Mouse (Mus musculus): ENCODE data around the gene Gins1. TPM values are rescaled to one million over a fixed set of nuclear protein-coding genes. Genes with fewer than 3 reads are reported as not detected.

The Gins1 gene
- polyA plus RNA-seq, 1 experiment: 53.0 TPM

DNA sequence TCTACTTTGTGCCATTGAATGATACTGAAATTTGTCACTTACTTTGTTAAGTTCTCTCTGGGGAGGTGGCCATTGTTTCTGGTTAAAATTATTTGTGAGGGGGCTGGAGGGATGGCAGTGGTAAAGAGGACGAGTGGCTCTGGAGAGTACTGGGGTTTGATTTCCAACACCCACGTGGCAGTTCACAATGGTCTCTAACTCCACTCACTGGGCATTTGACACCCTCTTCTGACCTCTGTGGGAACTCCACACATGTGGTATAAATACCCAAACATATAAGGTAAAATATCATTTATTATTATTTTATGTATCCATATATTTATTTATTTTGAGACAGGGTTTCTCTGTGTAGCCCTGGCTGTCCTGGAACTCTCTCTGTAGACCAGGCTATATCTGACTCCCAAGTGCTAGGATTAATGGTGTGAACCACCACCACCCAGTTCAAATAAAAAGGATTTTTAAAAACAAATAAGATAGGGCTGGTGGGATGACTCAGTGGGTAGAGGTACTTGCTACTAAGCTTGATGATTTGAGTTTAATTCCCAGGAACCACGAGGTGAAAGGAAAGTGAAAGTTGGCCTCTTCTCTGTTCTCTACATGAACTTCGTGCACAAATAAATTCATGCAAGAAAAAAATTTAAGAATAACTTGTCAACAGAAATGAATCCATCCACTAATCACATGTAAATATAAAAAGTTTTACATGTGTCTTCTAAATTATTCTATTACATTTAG is 9.7 kb downstream of the Gins1 start:
- no peak overlapping the region for H3K4me3 ChIP-seq (ENCODE audit: low read depth, low read length)
- no peak overlapping the region for H3K9ac ChIP-seq (ENCODE audit: low read depth, poor library complexity, severe bottlenecking)
- H3K9me3 ChIP-seq (replicated peaks; ENCODE audit: control insufficient read depth, insufficient read depth, low read length, poor library complexity, severe bottlenecking): no peaks in the 10 kb centered on the region
- no peak overlapping the region for H3K27ac ChIP-seq (ENCODE audit: insufficient read depth, low read length)
- H3K4me1 ChIP-seq (ENCODE audit: control insufficient read depth, insufficient read depth, low read length): no peaks in the 10 kb centered on the region
- H3K36me3 ChIP-seq (ENCODE audit: control insufficient read depth, insufficient read depth, low read length, poor library complexity, severe bottlenecking): peaks cover 25% of the 10 kb centered on the region
- no peaks in the 10 kb centered on the region for H3K27me3 ChIP-seq (ENCODE audit: control insufficient read depth, insufficient read depth, low read length, poor library complexity, severe bottlenecking)
- no peak for TF ChIP-seq CTCF (IDR thresholded peaks at IDR 0.05; ENCODE audit: low read depth, low read length)
- TF ChIP-seq POLR2A (IDR thresholded peaks at IDR 0.05; ENCODE audit: insufficient read depth, low read length): no peak
- TF ChIP-seq EP300 (IDR thresholded peaks at IDR 0.05; ENCODE audit: insufficient read depth, low read depth, low read length): no peak

DNA sequence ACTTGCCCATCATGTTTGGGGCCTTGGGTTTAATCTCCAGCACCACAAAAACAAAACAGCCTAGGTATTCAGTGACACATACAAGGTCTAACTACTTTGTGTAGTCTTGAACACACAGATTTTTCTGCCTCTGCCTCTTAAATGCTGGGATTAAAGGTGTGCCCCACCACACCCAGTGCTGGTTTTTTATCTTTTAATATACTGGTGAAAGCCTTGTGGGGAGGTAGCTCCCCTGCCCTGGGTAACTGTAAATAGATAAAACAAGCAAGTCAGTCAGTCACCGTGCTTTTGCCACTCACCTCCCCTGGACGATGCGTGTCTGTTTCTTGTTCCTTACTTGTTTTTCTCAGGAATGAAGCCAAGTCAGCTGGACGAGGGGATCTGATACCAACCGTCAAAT is 10.6 kb downstream of the Gins1 start:
- TF ChIP-seq EP300 (IDR thresholded peaks at IDR 0.05; ENCODE audit: insufficient read depth, low read depth, low read length): no peak
- no peak for TF ChIP-seq CTCF (IDR thresholded peaks at IDR 0.05; ENCODE audit: low read depth, low read length)
- no peak for TF ChIP-seq POLR2A (IDR thresholded peaks at IDR 0.05; ENCODE audit: insufficient read depth, low read length)
- no peak overlapping the region for H3K4me3 ChIP-seq (ENCODE audit: low read depth, low read length)
- H3K9me3 ChIP-seq (replicated peaks; ENCODE audit: control insufficient read depth, insufficient read depth, low read length, poor library complexity, severe bottlenecking): no peaks in the 10 kb centered on the region
- H3K27me3 ChIP-seq (ENCODE audit: control insufficient read depth, insufficient read depth, low read length, poor library complexity, severe bottlenecking): no peaks in the 10 kb centered on the region
- no peak overlapping the region for H3K9ac ChIP-seq (ENCODE audit: low read depth, poor library complexity, severe bottlenecking)
- H3K36me3 ChIP-seq (ENCODE audit: control insufficient read depth, insufficient read depth, low read length, poor library complexity, severe bottlenecking): peaks cover 25% of the 10 kb centered on the region
- no peak overlapping the region for H3K27ac ChIP-seq (ENCODE audit: insufficient read depth, low read length)
- H3K4me1 ChIP-seq (ENCODE audit: control insufficient read depth, insufficient read depth, low read length): no peaks in the 10 kb centered on the region

DNA sequence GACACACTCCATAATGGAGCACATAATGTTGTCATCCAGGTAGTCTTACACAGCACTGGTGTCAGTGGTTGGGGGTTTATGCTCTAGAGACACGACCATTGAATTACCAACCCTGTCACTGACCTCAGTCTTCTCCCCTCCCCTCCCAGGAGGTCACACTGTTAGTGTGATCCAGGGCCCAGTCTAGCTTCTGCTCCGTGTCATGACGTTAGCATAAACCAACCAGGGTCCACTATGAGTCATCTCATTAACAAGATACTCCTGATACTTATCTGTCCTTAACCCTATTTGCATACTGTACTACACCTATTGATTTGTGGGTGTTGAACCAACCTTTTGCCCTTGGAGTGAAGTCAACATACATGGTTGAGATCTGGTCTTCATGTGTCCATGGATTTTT is 13.5 kb downstream of the Gins1 start:
- H3K9ac ChIP-seq (ENCODE audit: low read depth, poor library complexity, severe bottlenecking): no peak overlapping the region
- H3K36me3 ChIP-seq (ENCODE audit: control insufficient read depth, insufficient read depth, low read length, poor library complexity, severe bottlenecking): peaks cover 30% of the 10 kb centered on the region
- H3K9me3 ChIP-seq (replicated peaks; ENCODE audit: control insufficient read depth, insufficient read depth, low read length, poor library complexity, severe bottlenecking): no peaks in the 10 kb centered on the region
- H3K4me3 ChIP-seq (ENCODE audit: low read depth, low read length): no peak overlapping the region
- H3K27me3 ChIP-seq (ENCODE audit: control insufficient read depth, insufficient read depth, low read length, poor library complexity, severe bottlenecking): no peaks in the 10 kb centered on the region
- H3K27ac ChIP-seq (ENCODE audit: insufficient read depth, low read length): no peak overlapping the region
- TF ChIP-seq CTCF (IDR thresholded peaks at IDR 0.05; ENCODE audit: low read depth, low read length) (no peak), EP300 (IDR thresholded peaks at IDR 0.05; ENCODE audit: insufficient read depth, low read depth, low read length) (no peak), POLR2A (IDR thresholded peaks at IDR 0.05; ENCODE audit: insufficient read depth, low read length) (no peak)
- no peaks in the 10 kb centered on the region for H3K4me1 ChIP-seq (ENCODE audit: control insufficient read depth, insufficient read depth, low read length)

DNA sequence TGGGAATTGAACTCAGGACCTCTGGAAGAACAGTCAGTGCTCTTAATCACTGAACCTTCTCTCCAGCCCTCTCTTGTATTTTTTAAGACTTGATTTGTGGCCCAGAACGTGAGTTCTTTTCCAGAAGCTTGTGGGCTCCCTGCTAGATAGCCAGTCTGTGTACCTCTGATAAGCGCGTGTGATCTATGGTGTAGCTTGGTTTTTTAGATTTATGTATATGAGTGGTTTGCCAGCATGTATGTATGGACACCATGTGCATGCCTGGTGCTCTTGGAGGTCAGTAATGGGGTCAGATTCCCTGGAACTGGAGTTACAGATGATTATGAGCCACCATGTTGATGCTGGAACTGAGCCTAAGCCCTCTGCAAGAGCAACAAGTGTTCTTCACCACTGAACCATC is 15.3 kb downstream of the Gins1 start:
- Histone ChIP-seq H3K27ac (ENCODE audit: insufficient read depth, low read length) (no peak overlapping the region), H3K9me3 (replicated peaks; ENCODE audit: control insufficient read depth, insufficient read depth, low read length, poor library complexity, severe bottlenecking) (no peaks in the 10 kb centered on the region), H3K27me3 (ENCODE audit: control insufficient read depth, insufficient read depth, low read length, poor library complexity, severe bottlenecking) (no peaks in the 10 kb centered on the region), H3K9ac (ENCODE audit: low read depth, poor library complexity, severe bottlenecking) (no peak overlapping the region), H3K4me3 (ENCODE audit: low read depth, low read length) (no peak overlapping the region), H3K4me1 (ENCODE audit: control insufficient read depth, insufficient read depth, low read length) (no peaks in the 10 kb centered on the region), H3K36me3 (ENCODE audit: control insufficient read depth, insufficient read depth, low read length, poor library complexity, severe bottlenecking) (peaks cover 30% of the 10 kb centered on the region)
- TF ChIP-seq POLR2A (IDR thresholded peaks at IDR 0.05; ENCODE audit: insufficient read depth, low read length) (no peak), EP300 (IDR thresholded peaks at IDR 0.05; ENCODE audit: insufficient read depth, low read depth, low read length) (no peak), CTCF (IDR thresholded peaks at IDR 0.05; ENCODE audit: low read depth, low read length) (no peak)

DNA sequence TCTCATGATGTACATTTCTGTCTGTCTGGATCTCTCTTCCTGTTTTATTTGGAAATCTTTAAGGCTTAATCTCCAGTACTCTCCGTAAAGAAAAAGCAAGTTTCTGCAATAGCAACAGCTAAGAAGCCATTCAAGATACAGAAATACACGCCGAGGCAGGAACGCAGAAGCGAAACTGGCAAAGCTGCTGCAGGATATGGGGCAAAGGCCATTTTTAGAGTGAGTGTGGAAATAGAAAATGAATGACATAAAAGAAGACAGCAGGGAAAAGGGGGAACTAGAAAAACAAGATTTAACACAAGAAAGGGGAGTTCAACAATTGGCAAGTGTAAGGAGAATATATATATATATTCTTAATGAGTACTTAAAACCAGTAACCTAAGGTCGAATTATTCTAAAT is 16.5 kb downstream of the Gins1 start:
- Histone ChIP-seq H3K4me3 (ENCODE audit: low read depth, low read length) (no peak overlapping the region), H3K4me1 (ENCODE audit: control insufficient read depth, insufficient read depth, low read length) (no peaks in the 10 kb centered on the region), H3K9me3 (replicated peaks; ENCODE audit: control insufficient read depth, insufficient read depth, low read length, poor library complexity, severe bottlenecking) (no peaks in the 10 kb centered on the region), H3K27me3 (ENCODE audit: control insufficient read depth, insufficient read depth, low read length, poor library complexity, severe bottlenecking) (no peaks in the 10 kb centered on the region), H3K27ac (ENCODE audit: insufficient read depth, low read length) (no peak overlapping the region), H3K9ac (ENCODE audit: low read depth, poor library complexity, severe bottlenecking) (no peak overlapping the region), H3K36me3 (ENCODE audit: control insufficient read depth, insufficient read depth, low read length, poor library complexity, severe bottlenecking) (peaks cover 26% of the 10 kb centered on the region)
- no peak for TF ChIP-seq EP300 (IDR thresholded peaks at IDR 0.05; ENCODE audit: insufficient read depth, low read depth, low read length)
- no peak for TF ChIP-seq CTCF (IDR thresholded peaks at IDR 0.05; ENCODE audit: low read depth, low read length)
- TF ChIP-seq POLR2A (IDR thresholded peaks at IDR 0.05; ENCODE audit: insufficient read depth, low read length): no peak

DNA sequence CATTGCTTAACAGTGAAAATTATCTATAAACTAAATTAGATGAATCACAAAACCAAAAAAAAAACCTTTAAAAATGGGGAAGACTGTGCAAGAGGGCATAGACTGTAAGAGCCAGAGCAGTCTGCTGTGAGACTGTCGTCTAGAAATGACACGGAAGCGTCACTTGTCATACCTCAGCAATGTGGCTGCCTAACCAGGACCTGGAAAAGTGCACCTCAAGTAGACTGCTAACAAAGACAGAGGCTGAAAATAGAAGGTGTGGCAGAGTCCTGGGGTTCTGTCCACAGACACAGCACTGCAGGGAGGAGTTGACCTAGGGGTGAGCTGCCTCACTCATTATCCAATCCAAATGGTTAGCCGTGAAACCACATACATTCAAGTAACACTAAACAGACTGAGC is 17.0 kb downstream of the Gins1 start:
- no peaks in the 10 kb centered on the region for H3K4me1 ChIP-seq (ENCODE audit: control insufficient read depth, insufficient read depth, low read length)
- TF ChIP-seq EP300 (IDR thresholded peaks at IDR 0.05; ENCODE audit: insufficient read depth, low read depth, low read length) (no peak), POLR2A (IDR thresholded peaks at IDR 0.05; ENCODE audit: insufficient read depth, low read length) (no peak), CTCF (IDR thresholded peaks at IDR 0.05; ENCODE audit: low read depth, low read length) (no peak)
- H3K9ac ChIP-seq (ENCODE audit: low read depth, poor library complexity, severe bottlenecking): no peak overlapping the region
- H3K27ac ChIP-seq (ENCODE audit: insufficient read depth, low read length): no peak overlapping the region
- H3K27me3 ChIP-seq (ENCODE audit: control insufficient read depth, insufficient read depth, low read length, poor library complexity, severe bottlenecking): no peaks in the 10 kb centered on the region
- H3K36me3 ChIP-seq (ENCODE audit: control insufficient read depth, insufficient read depth, low read length, poor library complexity, severe bottlenecking): peaks cover 22% of the 10 kb centered on the region
- no peak overlapping the region for H3K4me3 ChIP-seq (ENCODE audit: low read depth, low read length)
- no peaks in the 10 kb centered on the region for H3K9me3 ChIP-seq (replicated peaks; ENCODE audit: control insufficient read depth, insufficient read depth, low read length, poor library complexity, severe bottlenecking)
